ENCODE assay signal across 8 mouse cellular contexts in genomic region chr11:120580871-120581331, GRCm38 (mm10). TPM values are rescaled to one million over a fixed set of nuclear protein-coding genes. Genes with fewer than 3 reads are reported as not detected.
DNase-seq lines count a peak whose midpoint lies in the region; ATAC-seq lines count a peak whose summit lies in the region.

No protein-coding gene starts in this region.

- H3K4me2 ChIP-seq in heart, embryonic 16.5 days (ENCODE audit: low read depth, low read length), result peak overlapping the region; percentile 95

- no peaks in the 10 kb centered on the region for H3K27me3 ChIP-seq in heart, embryonic 16.5 days (ENCODE audit: control insufficient read depth, insufficient read depth, low read length)

- peaks cover 20% of the 10 kb centered on the region for H3K4me1 ChIP-seq in heart, embryonic 16.5 days (ENCODE audit: control insufficient read depth, insufficient read depth, low read length)

- H3K36me3 ChIP-seq in heart, embryonic 16.5 days (ENCODE audit: control insufficient read depth, insufficient read depth), result peaks cover 36% of the 10 kb centered on the region

- peaks cover 3% of the 10 kb centered on the region; the same call in 1 of the 2 replicates for H3K9me3 ChIP-seq in heart, embryonic 16.5 days (replicated peaks; ENCODE audit: control insufficient read depth, low read length)

- peak; percentile 34 for DNase-seq in urinary bladder, adult 18-20 months (ENCODE audit: low spot score in 2 of 2)
- DNase-seq in urinary bladder, postnatal 10 days (ENCODE audit: low spot score), result no peak
- DNase-seq in embryo, embryonic 11 days, result peak; percentile 65
- DNase-seq in kidney, postnatal 36 days, result peak; percentile 28 to 65
- DNase-seq in lung, postnatal 4 days, result peak; percentile 67 to 72
- DNase-seq in spleen, adult 12 weeks (ENCODE audit: low spot score), result peak; percentile 51

- peak overlapping the region; percentile 95 for H3K9ac ChIP-seq in heart, embryonic 16.5 days (ENCODE audit: low read length)

- H3K27ac ChIP-seq in heart, embryonic 16.5 days (ENCODE audit: low read length), result peak overlapping the region; percentile 92

- peak; percentile 42 for ATAC-seq in heart, embryonic 16.5 days (replicated peaks; ENCODE audit: extremely low read depth, insufficient read depth, low FRiP score)
- no peak for ATAC-seq in megakaryocyte-erythroid progenitor cell, adult 5-6 weeks (replicated peaks; ENCODE audit: low FRiP score, low TSS enrichment, poor library complexity, severe bottlenecking)

- WGBS in heart, embryonic 16.5 days, result 1% methylated on average over 43 of the region's 44 CpGs

- H3K4me3 ChIP-seq in heart, embryonic 16.5 days (ENCODE audit: low read length), result peak overlapping the region; percentile 92

RNA-seq across cellular contexts. Expression of gene Arhgdia, which starts 0.5 kb away (rescaled TPM):
- 435 and 439 TPM in 2 replicates for polyA plus RNA-seq in heart, embryonic 16.5 days (2015; fragmentation: Nextera tagmentation; extraction: Ambion mirVana)
- 248 and 334 TPM in 2 replicates for total RNA-seq in megakaryocyte-erythroid progenitor cell, adult 5-6 weeks (2014; fragmentation: Nextera tagmentation)
- 96.3 and 154 TPM in 2 replicates for total RNA-seq in megakaryocyte-erythroid progenitor cell, adult 5-6 weeks (2017)

RNA-seq across cellular contexts. Expression of gene P4hb, which starts 7.8 kb away (rescaled TPM):
- 435 and 437 TPM in 2 replicates for polyA plus RNA-seq in heart, embryonic 16.5 days (2015; fragmentation: Nextera tagmentation; extraction: Ambion mirVana)
- 236 and 270 TPM in 2 replicates for total RNA-seq in megakaryocyte-erythroid progenitor cell, adult 5-6 weeks (2014; fragmentation: Nextera tagmentation)
- 334 and 373 TPM in 2 replicates for total RNA-seq in megakaryocyte-erythroid progenitor cell, adult 5-6 weeks (2017)

RNA-seq across cellular contexts. Expression of gene Alyref, which starts 17.3 kb away (rescaled TPM):
- 223 and 229 TPM in 2 replicates for polyA plus RNA-seq in heart, embryonic 16.5 days (2015; fragmentation: Nextera tagmentation; extraction: Ambion mirVana)
- 157 and 232 TPM in 2 replicates for total RNA-seq in megakaryocyte-erythroid progenitor cell, adult 5-6 weeks (2014; fragmentation: Nextera tagmentation)
- 208 and 278 TPM in 2 replicates for total RNA-seq in megakaryocyte-erythroid progenitor cell, adult 5-6 weeks (2017)

RNA-seq across cellular contexts. Expression of gene Anapc11, which starts 17.3 kb away (rescaled TPM):
- polyA plus RNA-seq in heart, embryonic 16.5 days (2015; fragmentation: Nextera tagmentation; extraction: Ambion mirVana), result 179 and 193 TPM in 2 replicates
- 84.0 and 110 TPM in 2 replicates for total RNA-seq in megakaryocyte-erythroid progenitor cell, adult 5-6 weeks (2014; fragmentation: Nextera tagmentation)
- total RNA-seq in megakaryocyte-erythroid progenitor cell, adult 5-6 weeks (2017), result 21.9 and 27.6 TPM in 2 replicates

RNA-seq across cellular contexts. Expression of gene Npb, which starts 27.4 kb away (rescaled TPM):
- 13.6 and 15.5 TPM in 2 replicates for polyA plus RNA-seq in heart, embryonic 16.5 days (2015; fragmentation: Nextera tagmentation; extraction: Ambion mirVana)
- total RNA-seq in megakaryocyte-erythroid progenitor cell, adult 5-6 weeks (2014; fragmentation: Nextera tagmentation), result 3.3 TPM in 1 of 2 replicates, not detected in the other
- not detected in 2 replicates for total RNA-seq in megakaryocyte-erythroid progenitor cell, adult 5-6 weeks (2017)
